Mouse (Mus musculus) heart, postnatal 0 days (tissue): ENCODE measurements at regions not wholly inside any gene's neighbourhood (a gene's known extent, or its start where the extent isn't known, plus 50 kb on each side); places are given as distances from the start of the nearest gene placed in this dataset.
A peak's percentile ranks its signal among the peaks of the same experiment; 100 is the strongest.

Source experiments
- ATAC-seq: fragments of 200-750 bp; cut with Nextera tagmentation; 2 replicates; pipeline ENCODE4 v1.8.0; 2017; ENCODE audit warnings: low read depth, moderate number of reproducible peaks, moderate library complexity; ENCODE audit not compliant: insufficient read depth
- DNase-seq: peaks from one replicate; pipeline ENCODE4 v3.0.0-alpha.2; 2016; ENCODE audit warnings: low spot score
- H3K27ac ChIP-seq: fragments of 300-500 bp; sonication (generic); 2 replicates; pipeline ENCODE4 v1.5.1; 2014; ENCODE audit warnings: low read depth, mild to moderate bottlenecking
- H3K27me3 ChIP-seq: fragments of 300-500 bp; sonication (generic); 2 replicates; pipeline ENCODE4 v1.6.1; 2014; ENCODE audit warnings: low read length, mixed read lengths; ENCODE audit not compliant: control insufficient read depth, insufficient read depth
- H3K36me3 ChIP-seq: fragments of 300-500 bp; sonication (generic); replicated peaks from 2 replicates; pipeline ENCODE4 v1.6.1; 2014; ENCODE audit warnings: low read length, mixed read lengths; ENCODE audit not compliant: control insufficient read depth, insufficient read depth
- H3K4me1 ChIP-seq: fragments of 300-500 bp; sonication (generic); 2 replicates; pipeline ENCODE4 v1.6.1; 2014; ENCODE audit warnings: antibody characterized with exemption; ENCODE audit not compliant: control insufficient read depth, insufficient read depth
- H3K4me2 ChIP-seq: fragments of 300-500 bp; sonication (generic); 2 replicates; pipeline ENCODE4 v1.6.1; 2014; ENCODE audit warnings: low read depth, mild to moderate bottlenecking, low read length, moderate library complexity
- H3K4me3 ChIP-seq: fragments of 300-500 bp; sonication (generic); 2 replicates; pipeline ENCODE4 v1.5.1; 2014; ENCODE audit warnings: low read depth, low read length
- H3K9ac ChIP-seq: fragments of 300-500 bp; sonication (generic); replicated peaks from 2 replicates; pipeline ENCODE4 v1.6.1; 2014; ENCODE audit warnings: low read depth, low read length, mixed read lengths
- H3K9me3 ChIP-seq: fragments of 300-500 bp; sonication (generic); replicated peaks from 2 replicates; pipeline ENCODE4 v1.6.1; 2016; ENCODE audit warnings: low read length; ENCODE audit not compliant: control insufficient read depth
- CTCF ChIP-seq: IDR thresholded peaks from 2 replicates; pipeline ENCODE4 v1.5.1; 2016; ENCODE audit warnings: antibody characterized with exemption, control low read depth, low read depth
- EP300 ChIP-seq: IDR thresholded peaks from 2 replicates; pipeline ENCODE4 v1.6.1; 2016; ENCODE audit warnings: antibody characterized with exemption, low read depth
- WGBS: fragments of 180-500 bp; shearing (Covaris S2); extraction: QIAGEN DNeasy Blood & Tissue Kit; methylation state at CpG from one replicate; pipeline ENCODE4 v1.1.7; 2014; 5-methylcytosine and 5-hydroxymethylcytosine counted together

DNA sequence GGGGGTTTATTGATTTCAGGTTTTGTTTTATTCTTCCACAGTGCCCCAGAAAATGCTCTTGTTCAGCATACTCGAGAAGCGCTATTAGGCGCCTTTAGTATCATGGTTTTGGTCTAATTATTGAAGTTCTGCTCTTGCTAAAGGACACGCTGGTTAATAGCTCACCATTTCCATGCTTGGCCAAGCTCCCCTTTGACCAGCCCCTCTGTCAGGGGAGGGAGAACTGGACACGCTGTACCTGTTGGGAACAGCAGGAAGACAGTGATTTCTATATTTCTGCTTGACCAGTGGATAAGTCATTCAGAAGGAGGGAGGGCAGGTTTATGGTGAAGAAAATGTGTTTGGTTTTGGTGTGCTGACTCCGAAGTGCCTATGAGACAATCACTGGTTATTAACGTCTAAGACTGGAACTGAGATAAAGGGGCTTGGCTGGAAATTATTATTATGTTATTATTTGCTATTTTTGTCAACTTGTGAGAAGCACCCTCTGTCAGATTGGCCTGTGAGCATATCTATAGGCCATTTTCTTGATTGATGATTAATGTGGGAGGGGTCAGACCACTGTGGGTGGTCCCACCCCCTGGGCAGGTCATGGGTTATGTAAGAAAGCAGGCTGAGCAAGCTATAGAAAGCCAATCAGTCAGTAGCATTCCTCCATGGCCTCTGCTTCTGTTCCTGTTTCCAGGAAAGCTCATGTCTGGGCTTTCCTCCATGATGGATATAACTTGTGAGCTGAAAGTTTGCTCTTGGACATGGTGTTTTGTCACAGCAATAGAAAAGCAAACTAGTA is 51.2 kb upstream of the Tanc2 start:
- 81% methylated on average over 7 of the region's 7 CpGs for WGBS
- Histone ChIP-seq H3K27ac (no peak overlapping the region), H3K36me3 (no peaks in the 10 kb centered on the region), H3K9ac (no peak overlapping the region), H3K4me2 (no peak overlapping the region), H3K4me3 (no peak overlapping the region), H3K27me3 (no peaks in the 10 kb centered on the region), H3K4me1 (no peaks in the 10 kb centered on the region), H3K9me3 (no peaks in the 10 kb centered on the region)
- ATAC-seq (no peak), DNase-seq (no peak)
- TF ChIP-seq EP300: no peak
- TF ChIP-seq CTCF: no peak

DNA sequence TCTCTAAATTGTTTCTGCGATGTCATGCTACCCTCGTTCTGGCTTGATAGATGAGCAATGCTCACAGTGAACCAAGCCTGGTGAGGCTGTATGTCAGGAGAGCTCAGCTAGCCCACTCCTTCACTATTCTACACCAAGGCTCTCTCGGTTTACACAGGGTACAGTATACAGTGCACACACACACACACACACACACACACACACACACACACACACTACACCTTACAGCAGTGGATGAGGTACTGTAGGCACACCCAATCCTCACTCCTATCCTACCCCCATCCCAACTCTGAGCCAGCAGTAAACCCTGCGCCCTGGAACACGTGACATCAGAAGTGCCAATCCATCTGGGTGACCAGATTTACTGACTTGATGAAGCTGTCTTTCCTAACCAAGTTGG is 57.2 kb upstream of the Tanc2 start:
- Histone ChIP-seq H3K9ac (no peak overlapping the region), H3K9me3 (no peaks in the 10 kb centered on the region), H3K27ac (no peak overlapping the region), H3K4me2 (no peak overlapping the region), H3K4me3 (no peak overlapping the region), H3K36me3 (no peaks in the 10 kb centered on the region), H3K27me3 (no peaks in the 10 kb centered on the region), H3K4me1 (no peaks in the 10 kb centered on the region)
- DNase-seq (no peak), ATAC-seq (no peak)
- 77% methylated on average over 5 of the region's 5 CpGs for WGBS
- TF ChIP-seq CTCF (no peak), EP300 (no peak)

DNA sequence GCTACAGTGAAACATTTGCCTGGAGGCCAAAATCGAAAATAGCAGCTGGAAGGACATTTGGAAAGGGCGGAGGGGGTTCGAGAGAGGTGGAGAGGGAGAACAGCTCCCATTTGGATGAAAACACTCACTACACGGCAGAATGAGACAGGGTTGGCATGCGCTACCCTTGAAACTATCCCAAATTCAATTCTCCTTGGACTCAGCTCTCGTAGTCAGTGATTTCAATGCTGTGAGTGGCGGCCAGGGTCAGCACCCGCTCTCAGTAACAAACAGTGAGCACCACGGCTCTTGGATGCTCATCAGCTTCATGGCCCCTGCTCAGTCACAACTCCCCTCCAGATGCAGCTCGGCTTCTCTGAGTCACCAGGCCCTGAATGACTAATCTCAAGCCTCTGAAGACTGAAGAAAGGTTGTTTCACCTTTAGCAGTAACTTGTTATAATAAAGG is 59.1 kb upstream of the Tanc2 start:
- Histone ChIP-seq H3K4me2 (no peak overlapping the region), H3K4me1 (no peaks in the 10 kb centered on the region), H3K4me3 (no peak overlapping the region), H3K9me3 (no peaks in the 10 kb centered on the region), H3K27ac (no peak overlapping the region), H3K27me3 (no peaks in the 10 kb centered on the region), H3K9ac (no peak overlapping the region), H3K36me3 (no peaks in the 10 kb centered on the region)
- DNase-seq (no peak), ATAC-seq (peak; percentile 44; the same call in 1 of the 2 replicates)
- TF ChIP-seq CTCF (no peak), EP300 (no peak)
- 65% methylated on average over 10 of the region's 10 CpGs for WGBS

DNA sequence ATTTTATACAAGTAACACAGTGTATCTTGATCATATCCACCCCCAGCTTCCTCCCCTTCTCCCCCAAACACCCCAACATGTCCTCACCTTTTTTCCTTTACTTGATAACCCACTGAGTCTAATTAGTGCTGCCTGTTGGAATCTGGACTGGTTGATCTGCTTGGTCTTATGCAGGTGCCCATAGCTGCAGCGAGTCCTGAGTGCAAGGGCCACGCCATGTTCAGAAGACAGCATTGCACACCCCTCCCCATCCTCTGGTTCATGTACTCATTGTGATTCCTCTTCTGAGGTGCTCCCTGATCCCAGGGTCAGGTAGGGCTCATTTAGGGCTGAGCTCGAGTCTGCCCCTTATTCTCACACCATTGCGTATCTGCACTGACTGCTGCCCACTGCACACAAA is 63.7 kb upstream of the Tanc2 start:
- Histone ChIP-seq H3K4me1 (no peaks in the 10 kb centered on the region), H3K4me3 (no peak overlapping the region), H3K27ac (no peak overlapping the region), H3K9me3 (no peaks in the 10 kb centered on the region), H3K27me3 (no peaks in the 10 kb centered on the region), H3K36me3 (no peaks in the 10 kb centered on the region), H3K4me2 (no peak overlapping the region), H3K9ac (no peak overlapping the region)
- WGBS: 91% methylated on average over 4 of the region's 4 CpGs
- ATAC-seq (no peak), DNase-seq (no peak)
- TF ChIP-seq CTCF (no peak), EP300 (no peak)

DNA sequence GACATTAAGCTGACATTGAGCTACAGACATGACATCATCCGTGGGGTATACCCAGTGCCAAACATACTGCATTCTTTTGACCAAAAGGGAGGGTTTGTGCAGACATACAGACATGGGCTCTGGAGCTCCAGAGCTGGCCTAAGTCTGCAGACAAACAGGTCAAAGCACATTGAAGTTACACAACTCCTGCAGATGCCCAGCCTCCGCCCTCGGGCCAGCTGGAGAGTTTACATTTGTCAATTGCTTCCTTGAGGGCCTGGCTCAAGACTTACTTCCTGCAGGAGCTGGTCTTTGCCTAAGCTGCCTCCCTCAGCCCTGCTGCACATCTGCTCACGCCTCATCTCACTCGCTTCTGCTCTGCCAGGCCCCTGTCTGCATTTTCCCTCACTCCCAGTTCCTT is 64.2 kb upstream of the Tanc2 start:
- Histone ChIP-seq H3K27me3 (no peaks in the 10 kb centered on the region), H3K9me3 (no peaks in the 10 kb centered on the region), H3K36me3 (no peaks in the 10 kb centered on the region), H3K27ac (no peak overlapping the region), H3K4me3 (no peak overlapping the region), H3K4me1 (no peaks in the 10 kb centered on the region), H3K9ac (no peak overlapping the region), H3K4me2 (no peak overlapping the region)
- DNase-seq (no peak), ATAC-seq (peak; percentile 44; the same call in 1 of the 2 replicates)
- WGBS: 31% methylated on average over 5 of the region's 5 CpGs
- TF ChIP-seq CTCF (no peak), EP300 (no peak)

DNA sequence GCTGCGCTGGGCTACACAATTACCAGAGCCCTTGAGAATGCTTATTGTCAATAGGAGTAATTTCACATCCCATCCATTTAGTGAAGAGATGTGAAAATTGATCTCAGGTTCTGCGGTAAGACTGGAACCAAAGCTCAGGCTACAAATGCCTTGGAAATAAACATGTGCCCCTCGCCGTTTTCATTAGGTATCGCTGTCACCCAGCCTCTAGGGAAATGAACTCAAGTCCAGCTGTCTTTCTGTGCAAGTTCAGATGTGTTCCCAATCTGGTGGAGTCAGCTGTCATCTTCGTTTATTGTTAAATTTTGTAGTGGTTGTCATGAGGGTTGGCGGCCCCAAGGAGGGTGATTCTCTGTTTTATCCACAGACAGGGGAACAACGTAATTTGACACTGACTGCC is 65.4 kb upstream of the Tanc2 start:
- WGBS: 76% methylated on average over 8 of the region's 8 CpGs
- H3K27me3 ChIP-seq: no peaks in the 10 kb centered on the region

More for the DNA sequence above, 65.4 kb upstream of the Tanc2 start:
- H3K27ac ChIP-seq: no peak overlapping the region
- DNase-seq (no peak), ATAC-seq (no peak)
- H3K9me3 ChIP-seq: no peaks in the 10 kb centered on the region
- H3K4me2 ChIP-seq: no peak overlapping the region
- no peak overlapping the region for H3K4me3 ChIP-seq
- no peaks in the 10 kb centered on the region for H3K36me3 ChIP-seq
- TF ChIP-seq EP300: no peak
- no peak for TF ChIP-seq CTCF
- no peak overlapping the region for H3K9ac ChIP-seq
- H3K4me1 ChIP-seq: no peaks in the 10 kb centered on the region
